Mouse (Mus musculus): ENCODE measurements around the gene Spata21.
"Not testable (repeated sequence)": the region's sequence is repeated elsewhere in the genome, so short reads cannot be mapped to it uniquely, and the experiment has no call there.

Gene Spata21

DNA sequence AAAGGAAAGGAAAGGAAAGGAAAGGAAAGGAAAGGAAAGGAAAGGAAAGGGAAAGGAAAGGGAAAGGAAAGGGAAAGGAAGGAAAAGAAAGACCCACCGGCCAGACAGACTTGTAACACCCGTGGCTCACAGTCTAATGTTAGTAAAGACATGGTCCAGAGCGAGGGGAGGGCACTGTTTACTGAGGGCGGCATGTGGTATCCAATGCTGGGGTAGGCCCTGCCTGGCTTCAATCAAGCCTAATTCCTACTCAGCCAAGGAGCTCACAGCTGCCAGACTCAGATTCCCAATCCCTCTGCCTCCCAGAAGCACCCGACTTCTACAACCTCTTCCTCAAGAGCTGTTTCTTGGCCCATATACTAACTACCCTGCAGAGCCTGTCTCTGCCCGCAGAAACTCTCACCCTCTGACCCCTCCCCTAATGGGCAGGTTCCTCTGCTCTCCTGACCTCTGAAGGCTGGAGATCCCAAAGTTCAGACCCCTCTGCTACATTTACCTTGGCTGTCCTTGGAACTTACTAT lies 41.1 kb downstream of the Spata21 start:
- intact Hi-C loops (cut with DNase I), result no loop called here

DNA sequence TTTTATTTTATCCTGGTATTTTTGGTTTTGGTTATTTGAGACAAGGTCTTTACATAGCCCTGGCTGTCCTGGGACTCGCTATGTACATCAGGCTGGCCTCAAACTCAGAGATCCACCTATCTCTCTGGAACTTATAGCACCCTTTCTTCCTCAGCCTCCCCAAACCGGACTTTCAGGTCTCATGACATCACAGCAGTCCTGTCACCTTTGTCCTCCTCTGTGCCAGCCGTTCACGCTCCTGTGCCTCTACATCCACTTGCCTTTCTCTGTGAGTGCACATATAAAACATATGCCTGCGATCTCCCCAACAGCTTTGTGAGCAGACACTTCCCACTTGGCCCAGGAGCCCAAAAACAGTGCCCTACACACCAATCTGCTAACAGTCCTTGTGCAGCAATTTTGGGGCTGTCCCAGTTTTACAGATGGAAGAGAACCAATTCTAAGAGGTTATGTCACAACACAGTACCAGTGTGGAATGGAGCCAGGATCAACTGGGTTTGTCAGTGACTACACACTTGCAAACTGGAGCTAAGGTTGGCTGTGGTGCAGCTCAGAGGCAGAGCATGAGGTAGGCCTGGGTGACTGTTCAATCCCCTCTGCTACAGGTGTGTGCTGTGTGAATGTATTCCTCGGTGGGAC lies 42.7 kb downstream of the Spata21 start:
- intact Hi-C loops (cut with DNase I), result no loop called here

DNA sequence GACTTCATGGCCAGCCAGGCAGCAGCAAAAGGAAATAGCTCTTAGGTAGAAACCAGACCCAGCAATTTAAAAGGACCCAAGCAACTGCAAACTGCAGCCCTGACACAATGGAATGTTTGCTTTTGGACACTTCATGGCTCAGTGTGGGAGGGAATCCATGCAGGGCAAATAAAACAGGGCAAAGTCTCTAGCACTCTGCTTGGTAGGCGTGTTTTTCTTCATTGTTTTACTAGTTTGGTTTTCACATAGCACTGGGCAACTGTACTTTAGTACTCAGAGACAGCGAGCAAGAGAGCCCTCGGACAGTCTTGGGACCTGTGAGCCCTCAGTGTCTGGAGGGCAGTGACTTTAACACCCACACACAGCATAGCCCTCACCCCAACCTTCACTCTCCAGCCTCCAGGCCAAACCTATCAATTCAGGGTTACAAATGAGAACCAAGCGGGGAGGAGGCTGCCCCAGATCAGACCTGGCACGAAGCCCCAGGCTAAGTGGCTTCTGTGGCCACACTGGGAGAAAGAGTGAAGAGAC lies 43.5 kb downstream of the Spata21 start:
- intact Hi-C loops (cut with DNase I), result no loop called here

DNA sequence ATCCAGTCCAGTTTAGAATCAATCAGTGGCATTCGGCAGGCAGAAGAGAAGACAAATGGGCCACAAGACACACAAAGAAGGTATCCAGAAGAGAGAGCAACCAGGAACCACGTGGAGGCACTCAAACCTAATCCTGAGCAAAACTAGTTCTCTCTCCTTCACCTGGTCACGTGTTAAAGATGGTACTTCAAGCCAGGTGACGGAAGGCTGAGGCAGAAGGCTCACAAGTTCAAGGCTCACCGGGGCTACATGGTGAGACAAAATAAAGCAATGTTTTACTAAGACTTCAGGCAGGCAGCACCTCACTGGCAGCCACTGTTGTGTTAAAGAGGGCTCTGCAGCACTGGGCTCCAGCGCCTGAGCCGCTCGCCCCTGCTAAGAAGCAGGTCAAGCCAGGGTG lies 44.1 kb downstream of the Spata21 start:
- intact Hi-C loops (cut with DNase I), result no loop called here

DNA sequence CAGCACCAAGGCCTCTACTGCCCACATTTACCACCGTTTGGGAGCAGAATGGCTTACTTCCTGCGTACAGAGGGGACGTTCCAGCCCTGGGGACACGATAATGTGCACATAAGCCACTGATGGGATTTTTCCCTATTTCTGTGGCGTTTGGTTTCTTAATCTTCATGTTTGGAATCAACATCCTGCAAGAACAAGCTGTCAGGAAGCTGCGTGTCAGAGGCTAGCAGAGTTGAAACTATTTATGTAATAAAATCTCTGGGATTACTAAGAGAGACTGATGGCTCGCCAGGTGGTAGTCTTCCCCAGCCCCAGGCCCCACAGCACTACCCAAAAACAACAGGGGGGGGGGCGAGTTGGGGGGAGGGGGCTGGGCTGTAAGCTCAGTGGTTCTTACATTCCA lies 45.1 kb downstream of the Spata21 start:
- intact Hi-C loops (cut with DNase I), result no loop called here

DNA sequence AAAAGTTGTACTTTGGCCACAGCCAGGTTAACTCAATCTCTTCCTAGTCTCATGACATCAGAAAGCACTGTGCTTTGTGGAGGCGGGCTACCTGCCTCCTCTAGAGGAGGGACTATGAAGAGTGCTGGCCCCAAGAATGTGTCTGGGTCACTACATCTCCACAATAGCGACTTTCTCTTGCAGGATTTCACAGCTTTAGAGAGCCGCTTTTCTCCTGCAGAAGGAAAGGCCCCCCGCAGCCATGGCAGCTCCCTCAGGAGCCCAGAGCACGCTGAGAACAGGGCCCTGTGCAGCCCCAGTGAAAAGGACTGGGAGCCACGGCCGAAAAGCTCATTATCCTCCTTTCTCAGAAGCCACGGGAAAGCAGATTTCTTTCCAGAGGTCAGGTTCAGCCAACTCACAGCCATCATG lies 45.9 kb downstream of the Spata21 start:
- intact Hi-C loops (cut with DNase I), result no loop called here

DNA sequence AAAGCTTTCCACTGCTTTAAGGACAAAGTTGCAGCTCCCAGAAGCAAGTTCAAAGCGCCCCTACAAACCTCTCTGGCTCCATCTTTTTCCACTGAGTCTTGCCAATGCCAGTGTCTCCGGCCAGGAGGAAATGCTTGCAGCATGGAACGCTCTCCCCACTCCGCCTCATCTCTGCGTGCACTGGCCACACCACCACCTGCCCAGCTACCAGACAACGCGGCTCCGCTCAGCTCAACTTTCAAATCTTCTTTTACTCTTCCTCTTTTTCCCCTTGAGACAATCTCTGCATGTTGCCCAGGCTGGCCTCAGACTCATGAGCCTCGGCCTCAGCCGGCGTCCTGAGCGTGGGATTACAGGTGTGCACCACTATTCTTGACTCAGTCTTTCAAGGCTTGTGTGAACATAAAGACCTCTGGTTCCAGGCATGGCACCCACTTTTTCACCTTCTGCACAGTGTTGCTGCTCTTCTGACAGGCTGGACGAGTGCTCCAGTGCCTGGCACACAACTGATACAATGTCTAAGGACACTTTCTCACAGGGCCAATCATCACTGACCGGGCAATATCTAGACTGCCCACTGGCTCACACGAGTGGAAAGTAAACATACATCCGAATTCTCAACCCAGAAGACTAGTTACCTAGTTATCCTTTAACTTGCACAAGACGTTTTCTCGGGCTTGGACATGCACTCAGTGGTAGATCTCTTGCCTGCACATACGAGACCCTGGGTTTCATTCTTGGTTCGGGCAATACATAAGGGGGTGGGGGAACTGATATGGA lies 46.8 kb downstream of the Spata21 start:
- intact Hi-C loops (cut with DNase I), result no loop called here

DNA sequence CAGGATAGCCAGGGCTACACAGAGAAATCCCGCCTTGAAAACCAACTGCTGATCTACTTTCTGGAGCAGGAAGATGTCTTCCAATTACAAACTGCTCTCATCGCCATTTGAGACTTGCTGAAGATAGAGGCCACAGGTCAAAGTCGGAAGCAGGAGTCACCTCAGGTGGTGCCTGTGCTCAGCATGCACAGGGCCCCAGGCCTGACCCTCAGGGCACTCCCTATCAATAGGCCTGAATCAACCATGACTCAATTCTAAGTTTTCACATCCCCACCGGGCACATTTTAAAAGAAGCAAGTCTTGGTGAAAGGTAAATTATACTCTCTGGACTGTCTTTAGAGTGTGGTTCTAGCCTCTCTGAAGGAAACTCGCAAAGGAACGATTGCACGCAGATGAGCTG lies 48.0 kb downstream of the Spata21 start:
- intact Hi-C loops (cut with DNase I), result no loop called here

DNA sequence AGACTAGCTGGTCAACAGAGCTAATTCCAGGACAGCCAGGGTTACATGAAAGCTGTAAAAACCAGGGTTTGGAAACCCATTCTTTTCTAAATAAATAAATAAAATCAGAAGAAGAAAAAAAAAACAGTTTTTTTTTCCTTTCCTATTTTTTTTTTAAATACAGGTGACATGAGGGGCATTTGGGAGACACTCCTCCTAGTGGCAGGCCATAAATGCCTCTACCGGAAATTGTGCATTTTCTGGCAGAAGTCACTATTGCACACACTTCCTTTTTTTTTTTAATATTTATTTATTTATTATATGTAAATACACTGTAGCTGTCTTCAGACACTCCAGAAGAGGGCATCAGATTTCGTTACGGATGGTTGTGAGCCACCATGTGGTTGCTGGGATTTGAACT lies 49.6 kb downstream of the Spata21 start:
- intact Hi-C loops (cut with DNase I), result not testable (repeated sequence)

DNA sequence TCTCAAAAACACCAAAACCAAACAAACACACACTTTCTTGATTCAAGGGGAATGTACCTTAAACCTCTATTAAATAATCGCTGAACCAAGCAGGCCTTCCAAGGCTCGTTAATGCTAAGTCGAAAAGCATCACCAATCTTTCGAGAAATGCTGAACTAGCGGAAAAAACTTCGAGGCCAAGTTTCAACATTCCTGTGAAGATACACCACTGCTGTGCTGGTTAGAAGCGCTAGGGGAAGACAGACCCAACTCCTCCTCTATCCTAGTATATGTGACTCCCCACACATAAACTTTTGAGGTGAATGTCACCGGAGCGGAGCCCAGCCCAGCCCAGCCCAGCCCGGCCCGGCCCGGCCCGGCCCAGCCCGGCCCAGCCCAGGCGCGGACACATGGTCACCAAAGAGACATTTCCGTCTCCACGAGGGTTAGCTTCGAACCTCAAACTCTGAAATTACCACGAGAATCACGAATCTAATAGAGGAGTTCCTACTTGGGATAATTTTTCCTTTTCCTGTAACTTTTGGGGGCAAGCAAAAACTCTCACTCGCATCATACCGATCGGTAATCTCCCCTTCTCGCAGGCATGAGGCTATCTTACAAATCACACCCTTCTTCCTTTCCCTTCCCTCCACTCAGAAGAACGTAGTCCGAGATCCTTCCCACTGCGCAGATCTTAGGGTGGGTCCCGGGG lies 50.4 kb downstream of the Spata21 start:
- intact Hi-C loops (cut with DNase I), result no loop called here

DNA sequence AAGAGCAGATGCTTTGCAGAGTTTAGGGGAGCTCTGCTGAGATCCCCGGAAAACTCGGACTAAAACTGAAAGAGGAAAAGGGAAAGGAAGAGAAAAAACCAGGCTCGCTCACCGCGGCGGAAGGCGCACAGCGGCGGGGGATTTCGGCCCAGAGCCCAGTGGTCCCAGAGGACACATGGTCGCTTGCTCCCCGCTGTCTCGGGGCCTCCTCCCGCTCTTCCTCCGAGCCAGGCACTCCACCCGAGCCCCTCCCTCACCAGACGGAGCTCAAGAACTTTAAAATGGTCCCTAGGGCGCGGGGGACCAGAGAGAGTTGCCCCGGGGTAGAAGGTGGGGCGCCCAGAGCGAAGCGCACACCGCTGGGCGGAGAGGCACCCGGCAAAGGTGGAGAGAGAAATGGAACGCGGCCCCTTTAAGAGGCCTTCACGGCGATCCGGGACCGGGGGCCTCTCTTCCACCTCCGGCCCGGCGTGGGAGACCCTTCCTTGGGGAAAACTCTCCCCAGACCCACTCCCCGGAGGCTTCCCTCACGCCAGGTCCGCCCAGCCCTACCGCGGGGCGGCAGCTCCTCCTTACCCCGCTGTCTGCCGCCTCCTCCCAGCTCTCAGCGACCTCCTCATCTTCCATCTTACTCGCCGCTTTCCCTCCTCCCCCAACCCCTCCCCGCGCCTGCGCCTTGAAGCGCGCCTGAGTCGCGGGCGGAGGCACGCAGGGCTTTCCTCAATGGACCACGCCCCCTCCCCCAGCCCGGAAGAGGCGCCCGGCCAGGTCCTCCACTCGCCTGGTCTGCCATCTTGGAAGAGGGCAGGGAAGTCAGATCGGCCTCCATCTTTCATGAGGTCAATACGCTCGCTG lies 51.2 kb downstream of the Spata21 start, which contains the start of gene Szrd1:
Gene Szrd1 (minus strand): TSS at position 660 of the 855 bp plus-strand sequence.
- intact Hi-C loops (cut with DNase I), result no loop called here

DNA sequence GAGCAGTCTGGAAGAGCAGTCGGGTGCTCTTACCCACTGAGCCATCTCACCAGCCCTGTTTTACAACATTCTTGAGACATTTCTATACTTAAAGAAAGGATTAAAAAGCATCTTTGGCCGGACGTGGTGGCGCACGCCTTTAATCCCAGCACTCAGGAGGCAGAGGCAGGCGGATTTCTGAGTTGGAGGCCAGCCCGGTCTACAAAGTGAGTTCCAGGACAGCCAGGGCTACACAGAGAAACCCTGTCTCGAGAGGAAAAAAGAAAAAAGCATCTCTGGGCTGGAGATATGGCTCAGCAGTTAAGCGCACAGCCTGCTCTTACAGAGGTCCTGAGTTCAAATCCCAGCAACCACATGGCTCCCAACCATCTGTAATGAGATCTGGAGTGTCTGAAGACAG lies 52.2 kb downstream of the Spata21 start:
- intact Hi-C loops (cut with DNase I), result loop anchor here (5.0 to 10.0 kb wide), 3 partner anchors 74 to 222 kb away; partner anchors contain the start of gene Rsg1

DNA sequence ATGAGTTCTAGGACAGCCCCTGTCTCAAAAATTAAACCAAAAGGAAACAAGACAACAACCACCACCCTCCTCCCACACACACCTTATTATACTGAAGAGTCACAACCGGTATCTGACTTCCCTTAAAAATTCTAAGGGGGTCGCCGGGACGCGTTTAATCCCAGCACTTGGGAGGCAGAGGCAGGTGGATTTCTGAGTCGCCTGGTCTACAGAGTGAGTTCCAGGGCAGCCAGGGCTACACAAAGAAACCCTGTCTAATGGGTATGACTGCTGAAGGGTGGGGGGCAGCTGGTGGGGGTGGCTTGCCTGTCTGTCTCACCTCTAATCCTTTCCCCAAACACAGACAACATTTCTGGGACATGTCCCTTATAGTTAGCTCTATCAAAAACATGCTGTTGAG lies 52.8 kb downstream of the Spata21 start:
- intact Hi-C loops (cut with DNase I), result loop anchor here (5.0 to 10.0 kb wide), 3 partner anchors 74 to 221 kb away; partner anchors contain the start of gene Rsg1

DNA sequence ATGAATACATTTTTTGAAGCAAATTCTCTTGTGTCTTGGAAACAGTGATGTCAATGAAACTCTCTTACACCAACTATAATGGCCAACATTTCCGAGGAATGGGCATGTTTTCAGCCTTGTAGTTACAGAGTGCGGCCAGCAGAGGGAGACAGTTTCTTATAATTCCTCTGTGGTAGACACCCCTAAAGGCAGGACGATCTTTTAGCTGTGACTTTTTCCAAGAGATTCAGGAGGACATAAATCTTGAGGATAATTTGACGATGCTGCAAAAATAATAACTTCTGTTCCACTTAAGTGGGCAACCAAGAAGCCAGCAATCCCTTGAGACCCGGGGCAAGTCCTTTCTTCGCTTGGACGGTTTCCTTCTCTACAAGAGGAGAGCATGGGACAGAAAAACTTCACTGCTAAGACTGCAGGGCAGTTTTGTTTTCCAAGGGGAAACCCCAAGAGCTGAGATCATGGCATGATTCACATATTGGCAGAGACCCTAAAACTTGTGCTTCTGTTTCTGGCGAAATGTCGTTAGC lies 54.2 kb downstream of the Spata21 start:
- intact Hi-C loops (cut with DNase I), result loop anchor here (5.0 to 10.0 kb wide), 3 partner anchors 72 to 220 kb away; partner anchors contain the start of gene Rsg1

DNA sequence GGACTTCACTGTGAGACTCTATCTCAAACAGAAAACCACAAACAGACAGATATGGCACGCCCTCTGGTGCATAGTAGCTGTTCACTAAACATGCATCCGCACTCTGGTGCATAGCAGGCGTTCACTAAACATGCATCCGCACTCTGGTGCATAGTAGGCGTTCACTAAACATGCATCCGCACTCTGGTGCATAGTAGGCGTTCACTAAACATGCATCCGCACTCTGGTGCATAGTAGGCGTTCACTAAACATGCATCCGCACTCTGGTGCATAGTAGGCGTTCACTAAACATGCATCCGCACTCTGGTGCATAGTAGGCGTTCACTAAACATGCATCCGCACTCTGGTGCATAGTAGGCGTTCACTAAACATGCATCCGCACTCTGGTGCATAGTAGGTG lies 57.0 kb downstream of the Spata21 start:
- intact Hi-C loops (cut with DNase I), result loop anchor here (10.0 kb wide), 1 partner anchor 70 kb away; the partner anchor contains the start of gene Rsg1

DNA sequence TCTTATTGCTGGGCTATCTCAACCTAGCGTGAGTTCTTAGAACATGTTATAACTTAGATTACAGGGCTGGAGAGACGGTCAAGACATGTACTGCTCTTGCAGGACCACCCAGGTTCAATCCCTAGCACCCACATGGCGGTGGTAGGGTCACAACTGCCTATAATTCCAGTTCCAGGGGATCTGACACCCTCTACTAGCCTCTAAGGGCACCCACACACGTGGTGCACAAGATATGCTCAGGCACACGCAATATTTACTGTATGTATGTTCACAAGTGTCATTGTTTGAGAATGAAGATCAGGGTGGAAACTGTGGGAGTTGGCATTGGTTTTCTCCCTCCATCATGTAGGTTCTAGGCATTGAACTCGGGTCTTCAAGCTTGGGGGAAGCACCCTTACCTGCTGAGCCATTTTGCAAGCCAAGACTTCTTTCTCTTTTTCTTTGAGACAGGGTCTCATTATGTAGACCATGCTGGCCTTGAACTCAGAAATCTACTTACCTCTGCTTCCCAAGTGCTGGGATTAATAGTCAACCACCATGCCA lies 58.4 kb downstream of the Spata21 start:
- intact Hi-C loops (cut with DNase I), result loop anchor here (10.0 kb wide), 1 partner anchor 68 kb away; the partner anchor contains the start of gene Rsg1

DNA sequence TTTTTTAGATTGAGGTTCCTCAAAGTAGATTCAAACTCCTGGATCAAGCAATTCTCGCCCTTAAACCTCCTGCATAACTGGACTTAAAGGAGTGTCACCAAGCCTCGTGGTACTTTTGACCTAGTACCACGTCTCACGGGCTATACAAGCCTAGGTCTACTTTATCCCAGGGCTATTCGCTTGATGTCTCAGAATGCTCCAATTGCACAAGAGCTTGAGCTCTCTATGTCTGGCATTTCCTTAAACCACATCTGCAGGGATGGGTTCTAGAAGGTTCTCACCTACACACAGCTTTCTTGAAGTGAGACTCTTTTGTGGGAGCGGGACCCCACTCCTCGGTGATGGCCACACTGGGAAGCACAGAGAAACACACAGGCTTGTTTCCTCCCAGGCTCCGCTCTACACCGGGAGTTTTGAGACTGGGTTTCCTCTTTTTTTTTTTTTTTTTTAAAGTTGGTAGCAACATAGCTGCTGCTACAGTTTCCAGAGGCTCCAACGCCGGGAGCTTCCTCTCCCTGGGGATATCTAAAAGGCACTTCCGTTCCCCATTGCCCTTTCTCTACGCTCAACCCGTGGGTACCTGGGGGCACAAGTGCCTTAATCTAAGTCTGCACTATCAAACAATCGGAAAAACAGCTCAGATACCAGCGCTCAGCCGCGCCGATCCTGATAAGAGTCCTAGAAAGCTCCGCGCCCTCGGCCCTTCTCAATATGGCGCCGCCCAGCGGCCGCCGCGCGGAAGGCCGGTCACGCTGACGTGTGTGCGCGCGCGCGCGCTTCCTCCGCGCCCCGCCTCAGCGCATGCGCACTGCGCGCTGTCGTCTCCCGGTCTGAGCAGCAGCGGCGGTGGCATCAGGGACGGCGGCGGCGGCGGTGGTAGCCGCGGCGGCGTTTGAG lies 59.2 kb downstream of the Spata21 start, which contains the start of gene Fbxo42:
Gene Fbxo42 (plus strand): TSS at position 802 of the 897 bp plus-strand sequence.
- intact Hi-C loops (cut with DNase I), result loop anchor here (10.0 kb wide), 1 partner anchor 67 kb away; the partner anchor contains the start of gene Rsg1

DNA sequence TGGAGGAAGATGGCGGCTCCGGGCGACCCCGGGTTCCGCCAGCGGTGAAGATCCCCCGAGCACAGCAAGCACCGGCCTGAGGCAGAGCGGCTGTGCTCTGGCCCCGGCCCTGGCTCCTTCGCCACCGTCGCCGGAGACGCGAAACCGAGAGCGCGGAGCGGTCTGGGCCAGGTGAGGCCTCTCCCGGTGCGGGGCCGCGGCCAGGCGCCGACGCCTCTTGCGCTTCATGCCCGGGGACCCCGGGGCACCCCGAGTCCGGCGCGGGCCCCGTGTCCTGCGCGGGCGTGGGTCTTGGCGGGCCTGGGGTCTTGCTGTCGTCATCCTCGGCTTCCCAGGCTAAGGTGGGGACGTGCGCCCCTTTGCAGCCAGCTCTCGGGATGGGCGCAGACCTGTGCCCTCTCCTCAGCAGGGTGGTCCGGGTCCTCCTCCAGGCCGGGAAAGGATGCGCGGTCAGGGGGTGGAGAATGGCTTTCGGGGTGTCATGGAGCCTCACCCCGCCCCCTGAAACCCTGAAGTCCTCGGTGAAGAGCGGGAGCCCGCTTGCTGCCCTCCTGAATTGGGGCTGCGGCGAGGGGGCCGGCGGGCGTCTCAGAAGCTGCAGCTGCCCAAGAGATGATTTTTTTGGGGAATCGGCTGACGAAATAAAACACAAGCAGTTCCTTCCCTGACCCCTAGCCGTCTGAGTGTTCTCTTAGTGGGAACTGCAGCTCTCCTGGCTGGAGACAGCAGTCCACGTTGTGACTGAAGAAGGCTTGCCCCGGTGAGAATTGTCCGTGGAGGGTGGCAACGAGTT lies 60.1 kb downstream of the Spata21 start:
- intact Hi-C loops (cut with DNase I), result loop anchor here (10.0 kb wide), 1 partner anchor 67 kb away; the partner anchor contains the start of gene Rsg1
